In the genomic region with DNA sequence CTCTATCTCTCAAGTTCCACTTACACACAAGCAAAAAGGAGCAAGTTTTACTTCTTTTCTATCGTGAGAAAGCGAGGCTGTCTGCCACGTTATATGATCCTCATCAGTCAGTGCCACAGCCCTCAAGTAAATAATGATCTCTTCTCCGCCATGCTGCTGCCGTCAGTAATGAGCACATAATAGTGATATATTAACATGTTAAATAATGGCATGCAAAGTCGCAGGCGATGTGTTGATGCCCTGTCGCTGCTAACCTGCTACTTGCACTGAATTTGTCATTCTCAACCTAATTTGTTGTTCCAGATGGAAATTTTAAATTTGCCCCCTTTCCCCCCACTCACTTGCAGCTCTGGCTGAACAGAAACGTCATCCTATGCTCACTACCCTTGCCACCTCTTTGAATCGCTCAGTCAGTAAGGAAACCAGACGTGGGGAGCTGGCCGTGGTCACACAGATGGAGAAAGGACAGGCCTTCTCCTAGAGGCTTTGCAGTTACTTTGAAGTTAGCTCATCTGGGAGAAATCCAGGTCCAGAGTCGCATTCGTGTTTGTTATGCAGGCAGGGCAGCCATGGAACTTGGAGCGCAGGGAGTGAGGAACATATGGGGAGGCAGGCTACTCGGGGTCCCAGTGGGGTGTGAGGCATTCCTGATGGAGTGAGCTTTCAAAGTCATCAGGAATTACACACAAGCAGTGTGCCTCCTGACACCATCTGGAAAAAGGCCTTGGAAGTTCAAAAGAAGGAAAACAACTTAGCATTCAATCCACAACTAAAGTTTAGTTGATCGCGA, we compare ENCODE assay signal across 11 mouse cellular contexts.
A peak's percentile ranks its signal among the peaks of the same experiment; 100 is the strongest.
DNase-seq lines count a peak whose midpoint lies in the region; ATAC-seq and TF ChIP-seq lines count a peak whose summit lies in the region.
"Had no signal": no experiment of that assay in that cellular context is flagged by ENCODE, and none has a peak within 500 bp of the region (broad histone marks: within the 10 kb centered on the region; RNA-seq: fewer than 3 reads in every experiment).

No protein-coding gene starts in this region.

- no peaks in the 10 kb centered on the region for H3K27me3 ChIP-seq in lung, embryonic 16.5 days (ENCODE audit: control insufficient read depth, insufficient read depth, low read depth, low read length)
- no peaks in the 10 kb centered on the region for H3K27me3 ChIP-seq in embryonic facial prominence, embryonic 14.5 days (replicated peaks; ENCODE audit: control insufficient read depth, insufficient read depth, low read length)
- H3K27me3 ChIP-seq in hindbrain, postnatal 0 days (ENCODE audit: insufficient read depth, low read length): no peaks in the 10 kb centered on the region
- no peaks in the 10 kb centered on the region for H3K27me3 ChIP-seq in neural tube, embryonic 13.5 days
- H3K27me3 ChIP-seq: liver, embryonic 12.5 days had no signal

- H3K4me1 ChIP-seq in lung, embryonic 16.5 days (replicated peaks; ENCODE audit: control insufficient read depth, insufficient read depth, low read length): no peaks in the 10 kb centered on the region
- H3K4me1 ChIP-seq in embryonic facial prominence, embryonic 14.5 days (ENCODE audit: control insufficient read depth, insufficient read depth, low read length): peaks cover 18% of the 10 kb centered on the region; the same call in 1 of the 2 replicates
- no peaks in the 10 kb centered on the region for H3K4me1 ChIP-seq in hindbrain, postnatal 0 days (ENCODE audit: insufficient read depth, low read length)
- H3K4me1 ChIP-seq in neural tube, embryonic 13.5 days (replicated peaks): peaks cover 11% of the 10 kb centered on the region; the same call in 1 of the 2 replicates
- H3K4me1 ChIP-seq: liver, embryonic 12.5 days had no signal

- no peak overlapping the region for H3K4me3 ChIP-seq in lung, embryonic 16.5 days (ENCODE audit: low read length)
- no peak overlapping the region for H3K4me3 ChIP-seq in embryonic facial prominence, embryonic 14.5 days (ENCODE audit: low read depth, low read length)
- H3K4me3 ChIP-seq in hindbrain, postnatal 0 days (ENCODE audit: low read length): no peak overlapping the region
- H3K4me3 ChIP-seq in neural tube, embryonic 13.5 days: no peak overlapping the region
- H3K4me3 ChIP-seq: liver, embryonic 12.5 days had no signal

- 0 out of 2 replicates have a peak overlapping the region, but pooled peaks have one; percentile 11 for H3K4me2 ChIP-seq in lung, embryonic 16.5 days (ENCODE audit: low read depth, low read length)
- peak overlapping the region; percentile 37 for H3K4me2 ChIP-seq in embryonic facial prominence, embryonic 14.5 days (ENCODE audit: low read depth, low read length)
- H3K4me2 ChIP-seq in hindbrain, postnatal 0 days (ENCODE audit: low read depth, low read length): no peak overlapping the region
- peak overlapping the region; percentile 20 for H3K4me2 ChIP-seq in neural tube, embryonic 13.5 days
- H3K4me2 ChIP-seq: liver, embryonic 12.5 days had no signal

- no peaks in the 10 kb centered on the region for H3K9me3 ChIP-seq in lung, embryonic 16.5 days (ENCODE audit: control insufficient read depth, low read length)
- no peaks in the 10 kb centered on the region for H3K9me3 ChIP-seq in embryonic facial prominence, embryonic 14.5 days (ENCODE audit: control insufficient read depth, low read length)
- H3K9me3 ChIP-seq in hindbrain, postnatal 0 days (ENCODE audit: low read length): no peaks in the 10 kb centered on the region
- H3K9me3 ChIP-seq in neural tube, embryonic 13.5 days: no peaks in the 10 kb centered on the region
- H3K9me3 ChIP-seq: liver, embryonic 12.5 days had no signal

- H3K27ac ChIP-seq in lung, embryonic 16.5 days (ENCODE audit: low read length): peak overlapping the region; percentile 12; the same call in 1 of the 2 replicates
- peak overlapping the region; percentile 61 for H3K27ac ChIP-seq in embryonic facial prominence, embryonic 14.5 days (replicated peaks; ENCODE audit: low read depth, low read length)
- no peak overlapping the region for H3K27ac ChIP-seq in hindbrain, postnatal 0 days
- H3K27ac ChIP-seq in neural tube, embryonic 13.5 days (replicated peaks): no peak overlapping the region
- H3K27ac ChIP-seq: liver, embryonic 12.5 days had no signal

- 33% methylated on average over 18 of the region's 18 CpGs for WGBS in lung, embryonic 16.5 days
- 36% methylated on average over 18 of the region's 18 CpGs for WGBS in embryonic facial prominence, embryonic 14.5 days
- 41% methylated on average over 18 of the region's 18 CpGs for WGBS in hindbrain, postnatal 0 days
- 29% methylated on average over 18 of the region's 18 CpGs for WGBS in neural tube, embryonic 13.5 days

- DNase-seq in lung, postnatal 36 days: no peak
- DNase-seq in embryonic facial prominence, embryonic 14.5 days (ENCODE audit: low spot score): peak; percentile 65
- DNase-seq in hindbrain, postnatal 0 days (ENCODE audit: low spot score): peak; percentile 41
- no peak for DNase-seq in Muller cell, postnatal 12 days (ENCODE audit: inconsistent ontology term)
- DNase-seq in urinary bladder, postnatal 10 days (ENCODE audit: low spot score): no peak
- no peak for DNase-seq in layer of hippocampus, adult 9-11 months
- DNase-seq: heart, adult 11 months; kidney, postnatal 25 days had no signal

- TF ChIP-seq CTCF in hindbrain, postnatal 0 days (IDR thresholded peaks at IDR 0.05; ENCODE audit: low read depth): no peak

- no peaks in the 10 kb centered on the region for H3K36me3 ChIP-seq in lung, embryonic 16.5 days (ENCODE audit: control insufficient read depth, insufficient read depth, low read length)
- no peaks in the 10 kb centered on the region for H3K36me3 ChIP-seq in embryonic facial prominence, embryonic 14.5 days (ENCODE audit: control insufficient read depth, insufficient read depth, low read length)
- H3K36me3 ChIP-seq in hindbrain, postnatal 0 days (ENCODE audit: insufficient read depth, low read length): no peaks in the 10 kb centered on the region
- H3K36me3 ChIP-seq in neural tube, embryonic 13.5 days: no peaks in the 10 kb centered on the region
- H3K36me3 ChIP-seq: liver, embryonic 12.5 days had no signal

- no peak for ATAC-seq in lung, embryonic 16.5 days (ENCODE audit: low read depth)
- peak; percentile 33; the same call in 1 of the 2 replicates for ATAC-seq in embryonic facial prominence, embryonic 14.5 days (ENCODE audit: low read depth)
- ATAC-seq in hindbrain, postnatal 0 days: 0 out of 2 replicates have a peak, but pooled peaks have one; percentile 35
- ATAC-seq in neural tube, embryonic 13.5 days (ENCODE audit: low read depth): no peak
- ATAC-seq: liver, embryonic 12.5 days had no signal

- no peak overlapping the region for H3K9ac ChIP-seq in lung, embryonic 16.5 days (ENCODE audit: low read length)
- no peak overlapping the region for H3K9ac ChIP-seq in embryonic facial prominence, embryonic 14.5 days (ENCODE audit: low read depth, low read length)
- no peak overlapping the region for H3K9ac ChIP-seq in hindbrain, postnatal 0 days (replicated peaks; ENCODE audit: low read length)
- no peak overlapping the region for H3K9ac ChIP-seq in neural tube, embryonic 13.5 days
- H3K9ac ChIP-seq: liver, embryonic 12.5 days had no signal

Comparison
In these comparisons a context has a peak if more than half of its experiments do, and no peak if none do; other contexts are left out.
1. ATAC-seq: peak in embryonic facial prominence, embryonic 14.5 days (single experiment) and hindbrain, postnatal 0 days (single experiment); none in lung, embryonic 16.5 days (single experiment) and neural tube, embryonic 13.5 days (single experiment).
2. H3K27ac ChIP-seq: peak in lung, embryonic 16.5 days (single experiment) and embryonic facial prominence, embryonic 14.5 days (single experiment); none in hindbrain, postnatal 0 days (single experiment) and neural tube, embryonic 13.5 days (single experiment).
3. DNase-seq: peak in embryonic facial prominence, embryonic 14.5 days (single experiment) and hindbrain, postnatal 0 days (single experiment); none in lung, postnatal 36 days (single experiment), Muller cell, postnatal 12 days (single experiment), urinary bladder, postnatal 10 days (single experiment) and layer of hippocampus, adult 9-11 months (single experiment).